Mouse (Mus musculus): ENCODE data around the gene Ptpn1. TPM values are rescaled to one million over a fixed set of nuclear protein-coding genes. Genes with fewer than 3 reads are reported as not detected.

Gene Ptpn1
- total RNA-seq, 2 experiments from 2014 or later, result 19.5 to 22.3 TPM

- intact Hi-C loops (cut with DNase I), result no loop called here
- no peak for DNase-seq
These were observed 32.5 kb downstream of the Ptpn1 start for GRCm38 (mm10) chr2:167964320-167964719.

DNA sequence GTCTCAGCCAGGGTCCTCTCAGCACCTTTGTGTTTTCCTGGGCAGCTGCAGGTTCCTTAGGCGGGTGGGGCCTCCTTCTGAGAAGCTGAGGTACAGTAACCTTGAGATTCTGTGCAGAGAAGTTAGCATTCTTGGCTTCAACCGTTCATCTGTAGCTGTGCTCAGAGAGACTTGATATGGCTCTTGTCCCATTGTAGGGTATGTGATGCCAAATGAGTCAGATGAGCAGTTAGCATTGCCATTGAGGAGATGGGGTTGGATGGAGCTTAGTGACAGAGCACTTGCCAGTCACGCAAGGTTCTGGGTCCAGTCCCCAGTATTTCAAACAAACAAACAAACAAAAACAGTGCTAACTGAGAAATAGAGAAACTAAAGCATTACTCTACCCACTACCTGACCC is 34.1 kb downstream of the Ptpn1 start:
- intact Hi-C loops (cut with DNase I), result no loop called here
- DNase-seq, result no peak

DNA sequence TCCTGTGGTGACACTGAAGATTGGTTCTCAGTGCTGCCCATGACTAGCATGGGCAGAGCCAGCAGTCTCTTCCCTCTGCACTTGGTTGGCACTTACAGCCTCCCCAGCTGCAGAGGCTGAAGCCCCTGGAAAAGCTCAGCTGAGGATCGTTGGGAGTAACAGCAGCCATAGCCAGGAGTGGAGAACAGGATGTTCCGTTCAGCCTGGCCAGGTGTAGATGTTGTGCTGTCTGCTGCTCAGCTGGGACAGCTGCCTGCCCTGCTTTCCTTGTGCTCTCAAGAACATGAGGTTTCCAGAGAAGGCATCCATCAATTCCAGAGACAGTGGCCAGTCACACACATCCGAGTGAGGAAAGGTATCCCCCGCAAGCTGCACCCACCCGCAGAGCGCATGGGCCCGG is 36.6 kb downstream of the Ptpn1 start:
- intact Hi-C loops (cut with DNase I), result no loop called here
- DNase-seq, result no peak

DNA sequence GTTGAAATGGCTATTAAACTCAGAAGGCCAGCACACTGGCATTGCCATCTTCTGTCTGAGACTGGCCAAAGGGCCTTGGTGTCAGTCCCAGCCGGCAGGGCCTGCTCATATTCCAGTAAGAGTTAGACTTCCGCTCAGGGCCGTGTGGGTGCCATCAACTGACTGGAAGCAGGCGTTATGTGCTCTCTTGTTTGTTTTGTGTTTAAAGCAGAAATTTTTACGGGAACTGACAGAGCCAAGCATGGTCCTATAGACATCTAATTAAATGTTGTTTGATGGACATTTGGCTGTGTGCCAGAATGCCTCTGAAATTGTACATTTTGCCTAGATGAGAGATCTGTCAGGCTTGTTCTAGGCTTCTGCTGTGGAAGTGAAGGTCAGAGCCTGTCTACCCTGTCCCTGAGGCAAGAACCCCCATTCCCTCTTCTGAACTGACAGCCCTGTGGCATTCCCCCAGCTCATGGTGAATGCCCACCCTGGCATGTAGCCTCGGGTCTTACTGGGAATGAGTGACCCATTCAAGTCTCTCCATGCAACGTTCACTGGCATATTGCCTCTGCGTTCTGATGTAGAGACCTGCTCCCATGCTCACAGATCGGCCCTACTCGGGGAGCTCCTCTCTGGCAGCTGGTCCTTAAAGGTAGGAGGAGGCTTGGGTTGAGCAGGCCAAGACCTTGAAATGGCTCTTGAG is 38.1 kb downstream of the Ptpn1 start:
- DNase-seq, result no peak
- intact Hi-C loops (cut with DNase I), result no loop called here

DNA sequence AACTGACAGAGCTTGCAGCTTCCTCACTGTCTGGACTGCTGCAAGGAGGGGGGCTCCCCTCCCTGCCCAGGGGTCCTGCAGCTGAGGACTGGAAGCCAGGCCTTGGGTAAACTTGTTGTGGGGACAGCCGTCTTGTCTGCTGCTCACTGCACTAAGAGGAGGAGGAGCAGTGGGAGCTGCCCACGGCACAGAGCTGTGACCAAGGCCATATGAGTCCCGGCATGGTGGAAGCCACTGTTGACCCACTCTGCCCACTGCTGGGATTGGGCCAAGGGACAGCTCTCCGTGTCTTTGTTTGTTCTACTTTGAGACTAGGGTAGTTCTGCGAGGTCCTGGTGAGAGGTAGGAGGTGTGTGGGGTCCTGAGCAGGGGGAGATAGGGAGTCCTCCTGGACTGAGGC is 40.3 kb downstream of the Ptpn1 start:
- intact Hi-C loops (cut with DNase I), result no loop called here
- DNase-seq, result no peak

GRCm38 (mm10) chr2:167972809-167973208 is 41.0 kb downstream of the Ptpn1 start:
- no peak for DNase-seq
- intact Hi-C loops (cut with DNase I), result no loop called here

GRCm38 (mm10) chr2:167975746-167976145 is 43.9 kb downstream of the Ptpn1 start:
- intact Hi-C loops (cut with DNase I), result no loop called here
- DNase-seq, result no peak

DNA sequence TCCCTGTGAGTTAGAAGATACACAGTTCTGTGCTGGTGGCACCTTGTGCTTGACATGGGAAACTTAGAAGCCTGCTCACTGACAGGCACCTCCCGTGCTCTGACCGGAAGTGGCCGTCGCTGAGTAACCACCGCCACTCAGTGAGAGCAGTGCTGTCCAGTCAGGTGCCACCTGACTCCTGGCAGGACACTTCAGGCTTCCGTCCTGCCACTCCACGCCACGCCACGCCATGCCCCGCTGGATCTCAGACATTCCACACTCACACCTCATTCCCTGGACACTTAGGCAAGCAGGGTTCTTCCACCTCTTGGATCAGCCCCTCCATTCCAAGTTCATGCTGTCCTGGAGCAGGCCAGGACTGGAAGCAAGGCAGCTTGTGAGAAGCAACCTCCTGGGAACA is 46.4 kb downstream of the Ptpn1 start:
- no peak for DNase-seq
- intact Hi-C loops (cut with DNase I), result no loop called here

GRCm38 (mm10) chr2:167980391-167980790 is 48.5 kb downstream of the Ptpn1 start:
- no peak for DNase-seq
- intact Hi-C loops (cut with DNase I), result loop anchor here (10.0 kb wide), 1 partner anchor 114 kb away; no protein-coding TSS in a partner anchor

GRCm38 (mm10) chr2:167982646-167983045 is 50.8 kb downstream of the Ptpn1 start:
- no peak for DNase-seq
- intact Hi-C loops (cut with DNase I), result loop anchor here (10.0 kb wide), 1 partner anchor 112 kb away; no protein-coding TSS in a partner anchor

GRCm38 (mm10) chr2:167984371-167984770 is 52.5 kb downstream of the Ptpn1 start:
- intact Hi-C loops (cut with DNase I), result loop anchor here (2.0 to 10.0 kb wide), 2 partner anchors 32 to 110 kb away; no protein-coding TSS in a partner anchor
- DNase-seq, result no peak

- no peak for DNase-seq
- intact Hi-C loops (cut with DNase I), result loop anchor here (2.0 to 10.0 kb wide), 2 partner anchors 32 to 110 kb away; no protein-coding TSS in a partner anchor
These were observed 53.1 kb downstream of the Ptpn1 start for GRCm38 (mm10) chr2:167984946-167985345.

- DNase-seq, result peak; percentile 37 to 50
These were observed 54.9 kb downstream of the Ptpn1 start for GRCm38 (mm10) chr2:167986762-167987161.

DNA sequence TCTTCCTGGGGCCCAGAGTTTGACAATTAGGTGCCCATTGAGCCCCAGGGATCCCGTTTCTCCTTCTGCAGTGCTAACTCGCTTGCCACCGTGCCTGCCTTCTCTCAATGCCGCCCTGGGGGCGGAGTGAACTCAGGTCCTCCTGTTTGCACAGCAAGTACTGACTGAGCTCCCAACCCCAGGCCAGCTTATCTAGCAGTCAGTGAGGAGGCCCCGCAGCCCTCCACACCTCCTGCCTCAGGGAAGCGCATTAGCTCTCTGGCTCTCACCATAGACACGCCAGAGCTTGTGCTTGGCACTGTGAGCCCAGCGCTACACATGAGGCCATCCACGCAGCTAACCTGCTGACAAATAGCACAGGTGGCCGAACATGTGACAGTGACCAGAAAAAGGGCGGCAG is 55.8 kb downstream of the Ptpn1 start:
- intact Hi-C loops (cut with DNase I), result loop anchor here (10.0 kb wide), 1 partner anchor 107 kb away; no protein-coding TSS in a partner anchor
- no peak for DNase-seq

More at GRCm38 (mm10) chr2:167986762-167987161, 54.9 kb downstream of the Ptpn1 start:
- intact Hi-C loops (cut with DNase I), result loop anchor here (10.0 kb wide), 1 partner anchor 108 kb away; no protein-coding TSS in a partner anchor

DNA sequence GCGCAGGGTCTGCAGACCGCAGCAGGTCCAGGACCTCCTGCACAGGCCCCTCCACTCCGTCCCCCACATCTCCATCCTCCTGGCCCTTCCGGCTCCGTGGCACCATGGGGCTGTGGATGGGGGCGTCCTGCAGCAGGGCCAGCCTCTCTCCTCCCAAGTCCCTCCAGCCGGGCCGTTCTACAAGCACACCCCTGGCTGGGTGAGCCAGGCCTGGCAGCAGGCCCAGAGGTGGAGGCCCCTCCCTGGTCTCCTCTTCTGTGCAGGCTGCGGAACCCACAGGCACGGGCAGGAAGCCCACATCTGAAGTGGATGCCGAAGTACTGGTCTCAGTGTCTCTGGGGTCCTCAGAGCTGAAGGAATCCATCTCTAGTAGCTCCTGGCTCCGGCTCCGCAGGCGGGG is 57.5 kb downstream of the Ptpn1 start:
- DNase-seq, result peak in 1 of 2 experiments; percentile 33
- intact Hi-C loops (cut with DNase I), result loop anchor here (10.0 kb wide), 1 partner anchor 105 kb away; no protein-coding TSS in a partner anchor

GRCm38 (mm10) chr2:167993260-167993659 is 61.4 kb downstream of the Ptpn1 start:
- no peak for DNase-seq
- intact Hi-C loops (cut with DNase I), result no loop called here

DNA sequence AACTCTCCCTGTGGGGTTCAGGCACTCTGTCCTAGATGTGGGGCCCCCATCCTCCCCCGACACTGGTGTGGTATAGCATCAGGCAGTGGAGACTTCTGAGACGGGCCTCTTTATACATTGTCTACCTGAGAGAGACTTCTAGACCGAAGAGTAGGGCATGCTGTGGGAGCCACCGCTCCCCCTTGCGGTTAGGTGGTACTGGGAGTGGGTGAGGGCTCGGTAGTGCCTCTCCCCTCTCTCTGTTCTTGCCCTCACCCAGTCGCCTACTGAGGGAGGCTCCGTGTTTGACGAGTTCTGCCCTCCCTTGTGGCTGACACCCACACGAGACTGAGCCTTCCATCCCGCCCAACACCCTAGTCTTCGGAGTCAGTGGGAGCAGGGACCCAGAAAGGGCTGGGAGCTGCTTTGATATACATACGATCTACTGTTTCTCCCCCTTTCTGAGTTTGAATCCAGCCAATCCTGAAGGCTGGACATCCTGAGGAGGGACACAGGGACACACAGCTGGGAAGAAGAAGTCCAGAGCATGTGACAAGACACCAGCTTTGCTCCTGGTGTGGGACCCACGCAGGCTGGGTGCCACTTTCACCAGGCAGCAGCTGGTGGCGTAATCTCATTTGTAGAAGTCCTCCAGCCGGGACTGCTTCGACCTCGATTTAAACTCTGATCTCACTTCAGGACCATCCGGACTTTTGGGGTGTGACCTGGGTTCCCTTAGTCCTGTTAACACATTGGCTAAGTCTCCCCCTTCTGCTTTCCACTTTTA is 64.2 kb downstream of the Ptpn1 start:
- intact Hi-C loops (cut with DNase I), result no loop called here
- DNase-seq, result no peak

DNA sequence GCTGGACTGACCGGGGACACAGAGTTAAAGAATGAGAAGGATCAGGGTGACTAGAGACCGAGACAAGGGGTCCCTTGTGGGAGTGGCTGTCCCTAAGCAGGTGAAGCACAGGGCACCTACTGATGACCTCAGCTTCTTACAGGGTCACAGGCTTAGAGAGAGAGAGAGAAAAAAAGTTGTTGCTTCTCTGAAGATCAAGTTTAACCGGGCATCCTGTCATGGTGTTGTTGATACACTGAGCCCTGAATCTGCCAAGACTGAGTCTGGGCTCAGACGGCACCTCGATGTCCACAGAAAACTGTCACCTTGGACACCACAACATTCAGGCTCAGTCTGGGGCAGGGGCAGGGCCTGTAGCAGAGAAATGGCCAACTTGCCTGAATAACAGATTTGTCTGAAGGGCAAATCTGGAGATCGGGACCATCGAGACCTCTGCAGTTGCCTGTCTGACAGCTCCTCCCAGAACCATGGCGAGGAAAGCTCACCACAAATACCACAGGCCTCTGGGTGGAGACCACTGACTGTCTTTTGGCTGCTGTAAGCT is 64.9 kb downstream of the Ptpn1 start:
- intact Hi-C loops (cut with DNase I), result no loop called here
- no peak for DNase-seq

DNA sequence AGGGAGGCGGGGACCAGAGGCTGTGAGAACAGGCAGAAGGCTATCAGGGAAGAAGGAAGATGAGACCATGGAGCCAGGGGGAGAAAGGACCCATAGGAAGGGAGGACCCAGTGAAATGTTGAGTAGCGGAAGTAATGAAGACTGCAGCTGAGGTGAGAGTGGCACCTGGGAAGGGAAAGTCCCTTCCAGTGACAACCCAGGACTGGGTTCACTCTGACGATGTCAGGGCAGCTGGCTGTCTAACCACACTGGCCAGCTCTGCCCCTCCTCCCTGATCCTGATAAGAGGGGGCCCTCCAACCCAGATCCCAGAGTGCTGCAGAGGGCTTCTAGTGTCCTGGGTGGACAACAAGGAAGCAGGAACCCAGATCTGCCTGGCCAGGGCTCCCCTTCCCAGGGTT is 65.7 kb downstream of the Ptpn1 start:
- no peak for DNase-seq
- intact Hi-C loops (cut with DNase I), result no loop called here

DNA sequence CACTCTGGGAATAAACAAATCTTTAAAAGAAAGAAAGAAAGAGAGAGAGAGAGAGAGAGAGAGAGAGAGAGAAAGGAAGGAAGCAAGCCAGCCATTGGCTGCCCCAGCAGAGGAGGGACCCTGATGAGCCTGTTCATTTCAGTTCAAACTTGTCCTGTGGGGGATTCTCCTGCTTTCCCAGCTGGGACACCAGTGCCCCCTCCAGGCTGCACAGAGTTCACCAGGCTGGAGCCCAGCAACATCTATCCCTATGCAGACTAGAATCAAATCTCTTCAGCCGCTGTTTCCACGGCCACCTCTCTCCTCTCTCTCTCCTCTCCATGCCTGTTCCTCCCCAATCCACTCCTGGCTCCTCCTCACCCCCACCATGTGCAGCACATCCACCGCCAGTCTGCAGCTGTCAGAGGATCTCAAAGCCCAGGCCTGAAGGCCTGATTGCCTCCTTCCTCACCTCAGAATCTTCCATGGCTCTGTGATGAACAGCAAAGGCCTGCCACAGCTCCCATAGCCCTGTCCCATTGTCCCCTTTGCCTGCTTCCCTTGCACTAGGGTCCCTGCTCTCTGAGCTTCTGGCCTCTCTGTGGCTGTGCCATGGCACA is 67.4 kb downstream of the Ptpn1 start:
- DNase-seq, result no peak
- intact Hi-C loops (cut with DNase I), result no loop called here

DNA sequence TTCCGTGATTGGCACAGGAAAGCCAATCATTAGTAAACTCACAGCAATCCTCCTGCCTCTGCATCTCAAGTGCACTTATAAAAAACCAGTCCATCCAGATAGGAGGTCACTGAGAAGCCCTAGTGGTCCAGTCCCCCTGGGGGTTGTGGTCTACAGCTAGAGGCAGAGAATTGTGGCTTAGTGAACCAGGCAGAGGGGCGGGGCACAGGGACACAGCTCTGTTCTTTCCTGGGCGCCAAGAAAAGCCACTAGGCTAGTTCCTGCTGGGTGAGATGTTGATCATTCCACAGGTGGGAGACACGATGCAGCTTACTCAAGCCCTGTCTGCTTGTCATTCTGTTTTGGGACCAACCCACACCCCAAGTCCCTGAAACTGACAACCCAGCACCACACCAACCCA is 70.3 kb downstream of the Ptpn1 start:
- intact Hi-C loops (cut with DNase I), result no loop called here

More for the DNA sequence above, 70.3 kb downstream of the Ptpn1 start:
- DNase-seq, result no peak
